Mouse (Mus musculus): ENCODE data around the gene Gm10053.

DNA sequence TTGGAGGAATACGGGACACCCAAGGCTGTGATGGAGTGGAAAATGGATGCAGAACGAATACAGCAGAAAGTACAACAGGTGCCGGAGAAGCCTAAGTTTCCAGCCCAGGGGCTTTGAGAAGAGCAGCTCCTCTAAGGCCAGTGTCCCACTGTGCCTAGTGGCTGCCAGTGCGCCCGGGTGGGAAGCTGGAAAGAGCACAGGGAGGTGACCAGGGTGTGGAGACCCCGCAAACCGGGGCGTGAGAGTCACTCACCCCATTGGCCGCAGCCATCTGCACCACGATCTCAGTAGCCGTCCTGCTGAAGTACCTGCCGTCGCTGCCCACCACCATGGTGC is 14.2 kb upstream of the Gm10053 start:
- TF ChIP-seq EP300 (IDR thresholded peaks at IDR 0.05; ENCODE audit: insufficient read depth, low read depth, low read length) (no peak), CTCF (IDR thresholded peaks at IDR 0.05; ENCODE audit: low read depth, low read length) (no peak), POLR2A (IDR thresholded peaks at IDR 0.05; ENCODE audit: insufficient read depth, low read length) (no peak)
